Mouse (Mus musculus) right cerebral cortex, postnatal 10 days (tissue): Measurements from ENCODE around the gene Lrrc20.
"Not testable (repeated sequence)": the region's sequence is repeated elsewhere in the genome, so short reads cannot be mapped to it uniquely, and the experiment has no call there.

Experiments used
- DNase-seq, 2 experiments: peaks; one replicate each; pipeline ENCODE4 v3.0.0; 2021; ENCODE audit warnings: low spot score in 2 of 2

The Lrrc20 gene

DNA sequence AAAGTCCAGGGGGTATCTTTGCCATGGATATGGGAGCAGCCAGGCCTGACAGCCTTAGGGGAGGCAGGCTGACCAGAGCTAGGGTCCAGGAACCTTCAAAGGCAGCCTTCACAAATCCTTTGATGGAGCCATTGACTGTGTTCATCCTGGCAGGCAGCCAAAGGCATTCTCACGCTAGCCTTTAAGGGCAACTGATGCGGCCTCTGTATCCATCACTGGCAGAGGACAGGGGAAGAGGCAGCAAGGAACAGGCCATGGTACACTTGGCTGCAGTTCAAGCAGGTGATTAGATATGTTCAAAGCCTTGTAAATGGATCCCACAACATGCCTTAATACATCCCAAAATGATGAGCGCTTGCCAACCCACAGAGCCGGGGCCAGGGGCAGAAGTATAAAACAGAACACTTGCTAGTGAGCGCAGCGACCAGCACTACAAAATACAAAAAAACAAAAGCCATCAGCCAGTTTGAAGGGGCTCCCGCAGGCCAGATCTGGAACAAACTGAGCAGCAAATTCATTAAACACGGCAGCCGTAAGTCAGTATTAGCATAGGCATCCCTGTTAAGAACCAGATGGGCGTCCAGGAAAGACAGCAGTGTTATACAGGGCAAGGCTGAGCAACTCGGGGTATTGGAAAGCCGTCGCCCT is 100.6 kb downstream of the Lrrc20 start:
- DNase-seq, result no peak

DNA sequence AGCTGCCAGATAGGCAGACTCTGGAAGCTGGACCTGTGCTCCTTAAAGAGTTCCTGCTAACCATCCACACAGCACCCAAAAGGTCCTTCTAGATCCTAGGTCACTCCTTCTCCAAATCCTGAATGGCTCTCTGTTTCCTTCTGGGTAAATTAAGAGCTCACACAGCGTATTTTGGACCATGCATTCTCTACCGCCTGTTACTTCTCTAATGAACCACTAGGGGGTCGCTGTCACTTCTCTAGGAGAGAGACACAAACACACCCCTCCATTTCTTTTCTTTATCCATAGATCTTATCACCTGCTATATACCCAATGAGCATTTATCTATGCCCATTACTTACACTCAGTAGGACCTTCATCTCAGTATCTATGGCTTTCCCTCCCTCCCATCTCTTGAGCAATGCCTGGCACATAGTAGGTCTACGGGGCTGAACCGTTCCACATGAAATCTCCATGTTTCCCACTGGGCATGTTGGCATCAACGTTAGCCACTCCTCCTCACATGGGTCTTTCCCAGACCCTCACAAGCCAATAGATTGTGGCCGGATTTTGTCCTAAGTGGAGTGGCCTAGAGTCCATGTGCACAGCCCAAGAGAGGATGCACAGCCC is 111.7 kb downstream of the Lrrc20 start:
- DNase-seq, result no peak

GRCm38 (mm10) chr10:61597991-61598390 is 122.4 kb downstream of the Lrrc20 start:
- peak; percentile 48 to 50 for DNase-seq

GRCm38 (mm10) chr10:61599556-61600114 is 124.0 kb downstream of the Lrrc20 start:
- no peak for DNase-seq

DNA sequence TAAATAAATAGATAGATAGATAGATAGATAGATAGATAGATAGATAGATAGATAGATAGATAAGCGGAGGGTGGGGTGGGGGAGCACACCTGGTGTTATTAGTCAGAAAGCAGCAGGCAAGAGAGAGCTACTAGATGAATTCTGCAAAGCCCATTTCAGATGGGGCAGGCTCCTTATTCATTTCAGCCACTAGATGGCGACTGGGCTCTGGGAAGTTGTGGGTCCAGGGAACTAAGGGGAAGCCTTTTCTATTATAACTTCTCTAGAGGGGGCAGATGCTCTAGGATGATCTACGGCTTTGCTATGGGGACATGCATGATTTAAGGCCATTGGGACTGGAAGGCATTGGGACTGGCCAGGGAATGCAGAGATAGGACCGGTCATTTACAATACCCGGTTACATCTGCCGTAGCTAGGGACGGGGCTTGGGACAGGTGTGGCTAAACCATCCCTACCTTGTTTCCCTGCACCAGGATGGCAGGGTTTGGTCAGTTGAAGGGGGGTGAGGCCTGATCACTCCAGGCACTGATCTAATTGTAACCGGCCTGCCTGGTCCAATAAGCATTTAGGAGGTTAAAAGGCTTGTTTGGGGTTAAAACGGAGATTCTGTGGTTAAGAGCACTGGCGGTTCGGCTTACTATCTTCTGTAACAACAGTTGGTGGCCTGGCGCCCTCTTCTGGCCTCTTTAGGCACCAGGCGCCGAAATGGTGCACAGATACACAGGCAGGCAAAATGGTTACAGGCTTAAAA is 126.9 kb downstream of the Lrrc20 start:
- peak; percentile 72 to 83 for DNase-seq

GRCm38 (mm10) chr10:61604376-61605065 is 128.9 kb downstream of the Lrrc20 start:
- no peak for DNase-seq

GRCm38 (mm10) chr10:61605381-61605780 is 129.8 kb downstream of the Lrrc20 start:
- DNase-seq, result not testable (repeated sequence)

DNA sequence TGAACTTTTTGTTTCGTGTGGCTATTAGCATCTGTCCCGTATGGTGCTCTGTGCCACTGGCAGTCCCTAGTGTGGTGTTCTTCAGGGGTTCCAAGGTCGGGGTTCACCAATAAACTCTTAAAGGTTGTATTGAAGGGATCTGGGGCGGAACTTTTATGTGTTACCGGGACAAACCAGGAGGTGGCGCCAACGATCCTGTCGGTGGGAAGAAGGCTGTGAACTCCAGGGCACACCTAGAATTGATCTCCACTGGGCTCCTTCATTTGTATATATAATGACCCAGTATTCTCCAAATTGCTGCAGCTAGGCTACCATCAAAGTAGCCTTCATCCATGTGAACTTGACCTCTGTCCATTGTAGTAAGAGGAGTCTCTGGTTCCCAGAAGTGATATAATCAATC is 130.2 kb downstream of the Lrrc20 start:
- peak in 1 of 2 experiments; percentile 51 for DNase-seq

- no peak for DNase-seq
Observed at GRCm38 (mm10) chr10:61608233-61608632, 132.6 kb downstream of the Lrrc20 start.

GRCm38 (mm10) chr10:61610650-61611235 is 135.1 kb downstream of the Lrrc20 start:
- DNase-seq, result no peak

- DNase-seq, result no peak
Observed at GRCm38 (mm10) chr10:61614311-61614710, 138.7 kb downstream of the Lrrc20 start.

- DNase-seq, result no peak
Observed at GRCm38 (mm10) chr10:61618528-61618927, 142.9 kb downstream of the Lrrc20 start.

- DNase-seq, result no peak
Observed at GRCm38 (mm10) chr10:61621681-61622080, 146.1 kb downstream of the Lrrc20 start.

DNA sequence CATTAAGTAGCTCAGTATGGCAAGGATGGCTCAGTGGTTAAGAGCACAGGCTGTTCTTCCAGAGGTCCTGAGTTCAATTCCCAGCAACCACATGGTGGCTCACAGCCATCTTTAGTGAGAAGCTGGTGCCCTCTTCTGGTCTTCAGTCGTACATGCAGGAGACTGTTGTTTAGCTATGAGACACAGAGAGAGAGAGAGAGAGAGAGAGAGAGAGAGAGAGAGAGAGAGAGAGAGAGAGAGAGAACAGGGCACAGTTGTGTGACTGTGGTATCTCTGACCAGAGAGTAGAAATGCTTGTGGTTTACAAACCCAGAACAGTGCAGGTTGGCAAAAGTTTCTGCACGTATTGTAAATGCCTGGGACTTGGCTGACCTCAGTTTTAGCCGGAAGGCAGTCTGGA is 148.3 kb downstream of the Lrrc20 start:
- DNase-seq, result not testable (repeated sequence)

DNA sequence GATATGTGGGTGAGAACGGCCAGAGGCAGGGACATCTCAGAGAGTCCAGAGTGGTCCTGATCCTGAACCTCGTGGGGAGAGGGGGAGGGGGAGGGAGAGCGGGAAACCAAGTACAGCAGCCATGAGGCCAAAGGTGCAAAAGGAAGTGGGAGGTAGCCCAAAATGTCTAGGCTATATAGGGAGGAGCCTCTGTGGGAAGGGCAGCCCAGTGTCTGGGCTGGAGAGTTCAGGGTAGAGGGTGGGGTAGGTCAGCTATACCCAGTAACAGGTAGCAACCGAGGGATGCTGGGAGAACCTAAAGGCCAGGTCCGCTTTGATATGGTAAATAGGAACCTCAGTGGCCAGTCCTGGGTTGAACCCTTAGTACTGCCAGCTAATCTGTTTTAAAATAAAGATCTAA is 149.2 kb downstream of the Lrrc20 start:
- no peak for DNase-seq

- DNase-seq, result peak; percentile 45 to 54
Observed at GRCm38 (mm10) chr10:61625381-61626257, 150.0 kb downstream of the Lrrc20 start.

DNA sequence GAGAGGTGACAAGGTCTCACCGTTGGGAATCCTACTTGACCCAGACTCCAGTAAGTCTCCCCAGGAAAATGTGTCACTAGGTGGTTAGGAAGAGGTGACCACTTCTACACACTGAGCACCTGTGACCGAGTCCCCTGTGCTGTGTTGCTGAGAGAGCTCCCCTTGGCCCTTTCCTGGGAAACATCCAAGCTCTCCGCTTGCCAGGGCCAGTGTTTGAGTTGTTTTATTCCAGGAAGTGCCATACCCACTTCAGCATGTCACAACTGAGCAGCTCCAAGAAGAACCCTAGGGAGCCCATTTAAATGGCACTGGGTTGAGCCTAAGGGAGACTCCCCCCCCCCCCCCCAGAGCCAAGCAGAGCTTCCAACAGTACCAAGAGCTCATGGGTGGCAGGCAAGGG is 150.9 kb downstream of the Lrrc20 start:
- DNase-seq, result no peak

GRCm38 (mm10) chr10:61627195-61627937 is 151.8 kb downstream of the Lrrc20 start:
- DNase-seq, result no peak

DNA sequence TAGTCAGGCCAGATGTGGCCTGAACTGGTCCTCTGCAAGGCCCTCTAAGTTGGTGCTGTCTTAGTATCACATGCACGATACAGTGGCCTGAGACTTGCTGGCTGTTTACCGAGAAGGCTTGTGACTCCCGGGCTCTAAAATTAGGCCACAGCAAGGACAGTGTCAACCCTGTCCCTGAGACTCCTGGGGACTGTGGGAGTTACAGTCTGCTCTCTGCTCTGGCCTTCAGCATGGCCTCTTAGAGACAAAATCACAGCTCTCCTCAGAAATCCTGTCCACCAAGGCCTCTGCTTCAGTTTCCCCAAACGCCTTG is 152.3 kb downstream of the Lrrc20 start:
- DNase-seq, result no peak
